Mouse (Mus musculus) stomach, embryonic 14.5 days (tissue): Measurements from ENCODE around the gene C130074G19Rik. TPM values are rescaled to one million over a fixed set of nuclear protein-coding genes. Genes with fewer than 3 reads are reported as not detected.
A peak's percentile ranks its signal among the peaks of the same experiment; 100 is the strongest.

Experiments used
- ATAC-seq: fragments of 200-750 bp; cut with Nextera tagmentation; 2 replicates; pipeline ENCODE4 v1.8.0; 2017; ENCODE audit warnings: low read depth, moderate TSS enrichment; ENCODE audit not compliant: insufficient number of reproducible peaks, insufficient read depth, low FRiP score
- H3K27ac ChIP-seq: fragments of 300-500 bp; sonication (generic); 2 replicates; pipeline ENCODE4 v1.5.1; 2014; ENCODE audit warnings: mild to moderate bottlenecking, low read length, moderate library complexity, mixed read lengths
- H3K27me3 ChIP-seq: fragments of 300-500 bp; sonication (generic); 2 replicates; pipeline ENCODE4 v1.6.1; 2014; ENCODE audit warnings: low read length, control low read depth, mixed read lengths; ENCODE audit not compliant: control insufficient read depth, insufficient read depth
- H3K36me3 ChIP-seq: fragments of 300-500 bp; sonication (generic); 2 replicates; pipeline ENCODE4 v1.6.1; 2014; ENCODE audit warnings: mild to moderate bottlenecking, control low read depth, low read length, moderate library complexity, mixed read lengths; ENCODE audit not compliant: control insufficient read depth, insufficient read depth
- H3K4me1 ChIP-seq: fragments of 300-500 bp; sonication (generic); 2 replicates; pipeline ENCODE4 v1.6.1; 2014; ENCODE audit warnings: low read length, control low read depth, mixed read lengths; ENCODE audit not compliant: control insufficient read depth, insufficient read depth
- H3K4me2 ChIP-seq: fragments of 300-500 bp; sonication (generic); replicated peaks from 2 replicates; pipeline ENCODE4 v1.6.1; 2014; ENCODE audit warnings: low read depth, low read length, control low read depth
- H3K4me3 ChIP-seq: fragments of 300-500 bp; sonication (generic); 2 replicates; pipeline ENCODE4 v1.5.1; 2014; ENCODE audit warnings: low read depth, low read length, control low read depth
- H3K9ac ChIP-seq: fragments of 300-500 bp; sonication (generic); replicated peaks from 2 replicates; pipeline ENCODE4 v1.6.1; 2014; ENCODE audit warnings: low read depth, mild to moderate bottlenecking, control low read depth, low read length, moderate library complexity, mixed read lengths
- H3K9me3 ChIP-seq: fragments of 300-500 bp; sonication (generic); 2 replicates; pipeline ENCODE4 v1.6.1; 2016; ENCODE audit warnings: low read depth, low read length, control low read depth; ENCODE audit not compliant: control insufficient read depth
- WGBS: fragments of 180-500 bp; shearing (Covaris S2); extraction: QIAGEN DNeasy Blood & Tissue Kit; methylation state at CpG from one replicate; pipeline ENCODE4 v1.1.7; 2014; 5-methylcytosine and 5-hydroxymethylcytosine counted together
- polyA plus RNA-seq: library from polyadenylated mRNA; unstranded; fragments of >200 nt; fragmentation: Nextera tagmentation; extraction: Ambion mirVana; gene quantifications from 2 replicates; pipeline ENCODE4 v1.2.1, GENCODE M21; 2014

The C130074G19Rik gene
- polyA plus RNA-seq, 1 experiment from 2014 or later: 1.9 TPM

DNA sequence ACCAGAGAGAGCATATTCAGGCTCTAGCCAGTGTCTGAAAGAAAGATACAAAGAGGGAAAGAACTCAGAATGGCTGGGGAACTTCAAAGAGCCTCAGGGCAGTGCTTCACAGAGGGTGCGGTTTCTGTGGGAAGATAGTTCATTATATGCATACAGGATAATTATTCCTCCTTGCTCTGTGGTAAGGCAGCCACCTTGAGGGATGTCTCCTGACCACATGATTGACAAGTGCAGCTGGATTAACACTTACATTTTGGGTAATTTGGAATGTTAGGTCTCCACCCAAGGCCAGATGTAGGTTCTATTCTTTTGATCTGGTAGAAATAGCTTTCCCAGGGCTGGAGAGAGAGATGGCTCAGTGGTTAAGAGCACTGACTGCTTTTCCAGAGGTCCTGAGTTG, 3.1 kb upstream of the C130074G19Rik start:
- WGBS: 81% methylated on average over 1 of the region's 1 CpGs

DNA sequence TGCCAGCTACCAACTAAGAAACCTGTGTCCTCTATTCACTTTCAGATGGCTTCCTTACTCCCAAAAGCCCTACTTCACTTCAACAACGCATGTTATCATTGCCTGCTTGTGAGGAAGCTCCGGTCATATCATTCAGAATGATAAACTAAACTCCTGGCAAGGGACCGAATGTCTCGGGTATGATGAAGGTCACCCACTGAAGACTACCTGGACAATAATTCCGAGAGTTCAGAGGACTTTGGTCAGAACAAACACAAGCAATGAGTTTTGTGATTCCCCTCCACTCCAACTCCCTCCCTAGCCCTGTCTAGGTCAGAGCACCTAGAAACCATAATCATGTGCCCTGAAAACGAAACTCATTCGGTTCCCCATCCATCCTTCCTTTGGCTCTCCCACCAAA, 1.2 kb downstream of the C130074G19Rik start:
- Histone ChIP-seq H3K9me3 (no peaks in the 10 kb centered on the region), H3K36me3 (no peaks in the 10 kb centered on the region), H3K4me3 (no peak overlapping the region; the same call in 1 of the 2 replicates), H3K27me3 (peaks cover 26% of the 10 kb centered on the region; the same call in 1 of the 2 replicates), H3K4me2 (peak overlapping the region; percentile 78; the same call in 1 of the 2 replicates), H3K9ac (no peak overlapping the region), H3K27ac (no peak overlapping the region), H3K4me1 (peaks cover 4% of the 10 kb centered on the region; the same call in 1 of the 2 replicates)
- WGBS: 67% methylated on average over 7 of the region's 7 CpGs
- ATAC-seq: no peak

More for the DNA sequence above, 3.1 kb upstream of the C130074G19Rik start:
- no peak overlapping the region for H3K4me3 ChIP-seq
- H3K4me1 ChIP-seq: no peaks in the 10 kb centered on the region
- H3K36me3 ChIP-seq: no peaks in the 10 kb centered on the region
- no peaks in the 10 kb centered on the region for H3K9me3 ChIP-seq
- peaks cover 26% of the 10 kb centered on the region; the same call in 1 of the 2 replicates for H3K27me3 ChIP-seq
- H3K27ac ChIP-seq: no peak overlapping the region
- H3K9ac ChIP-seq: no peak overlapping the region
- H3K4me2 ChIP-seq: no peak overlapping the region
- ATAC-seq: no peak

DNA sequence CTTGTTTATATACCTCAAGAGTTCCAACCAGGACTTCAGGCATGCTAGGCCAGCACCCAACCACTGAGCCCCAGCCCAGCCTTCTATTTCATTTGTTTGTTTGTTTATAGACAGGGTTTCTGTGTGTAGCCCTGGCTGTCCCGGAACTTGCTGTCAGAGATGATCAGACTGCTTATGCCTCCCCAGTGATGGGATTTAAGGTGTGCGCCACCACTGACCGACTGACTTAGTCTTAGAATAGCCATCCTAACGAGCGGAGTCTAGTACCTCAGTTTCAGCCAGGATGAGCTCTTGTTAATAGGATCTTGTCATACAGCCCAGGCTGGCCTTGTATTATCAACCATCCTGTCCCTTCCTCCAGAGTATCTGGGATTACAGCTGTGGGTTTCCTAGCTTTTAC, 1.8 kb downstream of the C130074G19Rik start:
- Histone ChIP-seq H3K27ac (no peak overlapping the region), H3K4me3 (no peak overlapping the region), H3K4me1 (peaks cover 4% of the 10 kb centered on the region; the same call in 1 of the 2 replicates), H3K4me2 (no peak overlapping the region), H3K9me3 (no peaks in the 10 kb centered on the region), H3K9ac (no peak overlapping the region), H3K36me3 (no peaks in the 10 kb centered on the region), H3K27me3 (peaks cover 26% of the 10 kb centered on the region; the same call in 1 of the 2 replicates)
- no peak for ATAC-seq
- 84% methylated on average over 5 of the region's 5 CpGs for WGBS

DNA sequence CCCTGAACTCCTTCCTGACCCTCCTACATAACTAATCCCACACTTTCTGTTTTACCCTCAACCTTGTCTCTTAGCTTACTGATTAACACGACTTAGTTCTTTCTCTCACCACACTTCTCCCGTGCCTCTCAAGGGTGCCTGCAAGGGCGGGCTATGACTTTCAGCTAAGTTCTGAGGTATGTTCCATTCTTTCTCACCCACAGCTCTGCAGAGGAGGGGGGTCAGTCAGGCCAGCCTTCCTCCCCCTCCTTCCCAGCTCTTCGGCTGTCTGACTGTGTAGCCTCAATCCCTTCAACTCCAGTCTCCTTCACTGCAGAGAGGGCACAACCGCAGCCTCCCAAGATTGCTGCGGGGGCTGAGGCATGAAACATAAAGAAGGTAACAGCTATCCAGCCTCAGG, 4.2 kb downstream of the C130074G19Rik start:
- Histone ChIP-seq H3K27ac (no peak overlapping the region), H3K4me1 (peaks cover 4% of the 10 kb centered on the region; the same call in 1 of the 2 replicates), H3K4me3 (no peak overlapping the region), H3K27me3 (peaks cover 21% of the 10 kb centered on the region; the same call in 1 of the 2 replicates), H3K36me3 (no peaks in the 10 kb centered on the region), H3K4me2 (no peak overlapping the region), H3K9ac (no peak overlapping the region), H3K9me3 (no peaks in the 10 kb centered on the region)
- no peak for ATAC-seq
- 65% methylated on average over 6 of the region's 6 CpGs for WGBS

DNA sequence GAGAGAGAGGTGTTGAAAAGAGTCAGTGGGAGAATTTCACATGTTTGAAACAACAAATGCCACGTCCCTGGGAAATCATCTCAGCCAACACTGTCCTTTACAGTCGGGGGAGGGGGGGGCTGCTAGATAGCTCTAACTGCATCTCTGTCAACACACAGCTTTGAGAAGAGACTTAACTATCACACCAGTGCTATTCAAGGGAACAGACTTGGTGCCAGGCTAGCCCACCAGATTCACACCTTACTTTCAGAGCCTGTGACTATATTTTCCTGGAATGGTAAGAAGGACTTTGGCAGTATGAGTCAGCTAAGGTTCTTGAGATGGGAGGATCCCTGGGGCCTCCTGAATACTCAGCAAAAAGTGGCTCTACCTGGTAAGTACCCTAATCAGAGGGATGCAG, 5.7 kb downstream of the C130074G19Rik start:
- no peak overlapping the region for H3K9ac ChIP-seq
- H3K4me1 ChIP-seq: peaks cover 5% of the 10 kb centered on the region
- no peaks in the 10 kb centered on the region for H3K9me3 ChIP-seq
- no peak overlapping the region for H3K4me3 ChIP-seq
- WGBS: 69% methylated on average over 2 of the region's 2 CpGs
- H3K36me3 ChIP-seq: no peaks in the 10 kb centered on the region
- H3K27ac ChIP-seq: no peak overlapping the region
- H3K4me2 ChIP-seq: no peak overlapping the region
- no peak for ATAC-seq
- H3K27me3 ChIP-seq: peaks cover 8% of the 10 kb centered on the region; the same call in 1 of the 2 replicates

DNA sequence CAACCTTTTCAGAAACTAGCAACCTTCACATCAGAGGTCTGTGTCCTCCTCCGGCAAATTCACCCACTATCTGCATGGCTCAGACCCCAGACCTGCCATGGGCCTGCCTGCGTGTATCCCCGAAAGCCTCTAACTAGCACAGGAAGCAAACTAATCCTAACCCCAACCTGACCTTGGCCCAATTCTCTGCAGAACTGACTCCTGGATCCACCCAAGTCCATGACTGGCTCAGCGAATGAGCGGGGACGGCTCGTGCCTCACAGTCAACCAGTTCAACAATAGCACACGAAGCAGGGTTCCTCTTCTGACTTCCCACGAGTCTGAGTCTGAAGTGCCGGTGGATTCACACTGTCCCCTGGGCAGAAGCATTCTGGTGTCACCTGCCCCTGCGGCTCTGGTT, 9.1 kb downstream of the C130074G19Rik start:
- no peaks in the 10 kb centered on the region for H3K27me3 ChIP-seq
- peaks cover 12% of the 10 kb centered on the region for H3K4me1 ChIP-seq
- H3K36me3 ChIP-seq: no peaks in the 10 kb centered on the region
- H3K27ac ChIP-seq: no peak overlapping the region
- no peak overlapping the region for H3K9ac ChIP-seq
- H3K4me3 ChIP-seq: no peak overlapping the region
- H3K4me2 ChIP-seq: no peak overlapping the region
- no peaks in the 10 kb centered on the region for H3K9me3 ChIP-seq
- ATAC-seq: no peak
- WGBS: 85% methylated on average over 11 of the region's 11 CpGs

DNA sequence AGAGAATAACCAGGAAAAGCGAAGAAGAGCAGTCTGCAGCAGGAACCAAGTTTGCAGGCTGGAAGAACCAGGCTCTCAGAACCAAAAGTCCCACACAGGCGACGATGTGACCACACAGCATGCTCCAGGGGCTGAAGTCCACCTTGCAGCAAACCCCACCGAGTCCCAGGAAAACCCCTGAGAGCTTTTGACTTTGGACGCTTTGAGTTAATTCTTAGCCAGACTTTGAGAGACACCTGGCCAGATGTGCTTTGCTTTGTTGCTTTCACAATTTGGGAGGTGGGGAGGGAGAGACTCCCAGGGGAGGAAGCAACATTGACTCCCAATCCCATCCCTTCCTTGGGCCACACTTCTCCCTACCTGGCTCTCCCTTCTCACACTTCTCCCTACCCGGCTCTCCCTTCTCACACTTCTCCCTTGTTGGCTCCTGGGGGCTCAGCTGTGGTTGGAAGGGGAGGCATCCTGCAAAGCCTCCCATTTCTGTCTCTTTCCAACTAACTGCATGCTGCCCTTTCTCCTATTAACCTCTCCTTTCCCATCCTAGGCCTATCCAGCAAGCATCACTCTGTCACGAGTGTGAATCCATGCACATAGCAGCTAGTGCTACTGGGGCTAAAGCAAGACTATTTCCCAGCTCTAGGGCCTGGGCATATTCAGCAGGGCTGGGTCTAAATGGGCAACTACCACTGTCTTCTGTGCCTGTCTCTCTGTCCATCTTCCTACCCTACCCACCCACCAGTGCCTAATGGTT, 10.8 kb downstream of the C130074G19Rik start:
- no peaks in the 10 kb centered on the region for H3K27me3 ChIP-seq
- H3K9ac ChIP-seq: no peak overlapping the region
- no peaks in the 10 kb centered on the region for H3K9me3 ChIP-seq
- H3K27ac ChIP-seq: peak overlapping the region; percentile 49; the same call in 1 of the 2 replicates
- H3K4me3 ChIP-seq: no peak overlapping the region
- no peak for ATAC-seq
- no peak overlapping the region for H3K4me2 ChIP-seq
- 61% methylated on average over 7 of the region's 7 CpGs for WGBS
- H3K36me3 ChIP-seq: no peaks in the 10 kb centered on the region
- peaks cover 12% of the 10 kb centered on the region for H3K4me1 ChIP-seq

DNA sequence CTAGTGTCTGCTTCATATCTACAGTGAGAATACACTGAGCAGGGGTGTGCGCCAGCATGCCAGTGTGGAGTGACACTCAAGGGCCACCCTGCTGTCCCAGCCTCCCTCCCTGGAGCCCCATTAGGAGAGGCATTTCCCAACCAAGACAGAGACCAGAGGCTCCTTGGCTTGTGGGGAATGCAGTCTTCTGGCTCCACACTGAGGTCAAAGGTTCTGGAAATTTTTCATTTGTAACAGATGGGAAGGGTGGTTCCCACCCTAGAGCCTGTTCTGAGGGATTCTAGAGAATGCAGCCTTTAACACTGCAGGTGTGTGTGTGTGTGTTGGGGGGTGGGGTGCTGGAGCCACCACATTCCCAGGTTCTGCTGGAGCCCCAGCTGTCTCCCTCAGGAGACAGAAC, 11.5 kb downstream of the C130074G19Rik start:
- H3K4me2 ChIP-seq: no peak overlapping the region
- no peaks in the 10 kb centered on the region for H3K36me3 ChIP-seq
- no peaks in the 10 kb centered on the region for H3K9me3 ChIP-seq
- H3K27ac ChIP-seq: peak overlapping the region; percentile 49; the same call in 1 of the 2 replicates
- H3K4me1 ChIP-seq: peaks cover 12% of the 10 kb centered on the region
- H3K9ac ChIP-seq: no peak overlapping the region
- no peak for ATAC-seq
- H3K27me3 ChIP-seq: no peaks in the 10 kb centered on the region
- 76% methylated on average over 1 of the region's 1 CpGs for WGBS
- H3K4me3 ChIP-seq: no peak overlapping the region
